Mouse (Mus musculus) mesoderm, embryonic 11.5 days (tissue): ENCODE data around the gene Vmn1r178.
"Not testable (repeated sequence)": the region's sequence is repeated elsewhere in the genome, so short reads cannot be mapped to it uniquely, and the experiment has no call there.

Experiments
- DNase-seq: peaks from one replicate; pipeline ENCODE4 v3.0.0-alpha.2; 2012; ENCODE audit warnings: low read depth, low spot score

Gene Vmn1r178

GRCm38 (mm10) chr7:23891709-23892108 lies at the start of gene Vmn1r178:
Gene Vmn1r178, plus strand, starts transcription at chr7:23892009.
- no peak for DNase-seq

- not testable (repeated sequence) for DNase-seq
Observed at GRCm38 (mm10) chr7:23866349-23866748, 25.5 kb upstream of the Vmn1r178 start, which contains the start of gene Vmn1r177. Gene Vmn1r177, minus strand, starts transcription at chr7:23866449.

GRCm38 (mm10) chr7:23876918-23877317 lies 14.9 kb upstream of the Vmn1r178 start:
- not testable (repeated sequence) for DNase-seq

GRCm38 (mm10) chr7:23926678-23927077 lies 34.9 kb downstream of the Vmn1r178 start, which contains the start of gene Vmn1r179:
Gene Vmn1r179, plus strand, starts transcription at chr7:23926978.
- no peak for DNase-seq
